Mouse (Mus musculus): ENCODE results near the gene Ppp1r12b. TPM values are rescaled to one million over a fixed set of nuclear protein-coding genes. Genes with fewer than 3 reads are reported as not detected.
A peak's percentile ranks its signal among the peaks of the same experiment; 100 is the strongest.

Gene Ppp1r12b
- polyA plus RNA-seq, 1 experiment from 2014 or later = 35.9 TPM

- H3K36me3 ChIP-seq (ENCODE audit: control insufficient read depth, insufficient read depth, low read length) = peaks cover 75% of the 10 kb centered on the region
- 86% methylated on average over 6 of the region's 6 CpGs for WGBS
- ATAC-seq (ENCODE audit: insufficient number of reproducible peaks, insufficient read depth, low FRiP score, low read depth) = no peak
- H3K27me3 ChIP-seq (ENCODE audit: control insufficient read depth, insufficient read depth, low read length) = no peaks in the 10 kb centered on the region
- no peaks in the 10 kb centered on the region for H3K9me3 ChIP-seq (ENCODE audit: control insufficient read depth, low read length)
- no peak overlapping the region for H3K4me3 ChIP-seq (ENCODE audit: control insufficient read depth in 1 of 2, insufficient read depth in 1 of 2, low read depth in 1 of 2, low read length in 2 of 2)
- no peak overlapping the region for H3K27ac ChIP-seq (replicated peaks in 1 of 2; ENCODE audit: control insufficient read depth in 1 of 2, insufficient read depth in 1 of 2, low read depth in 2 of 2, low read length in 2 of 2)
- H3K9ac ChIP-seq (ENCODE audit: low read length) = no peak overlapping the region
- H3K4me2 ChIP-seq (ENCODE audit: low read length) = no peak overlapping the region
- no peaks in the 10 kb centered on the region; a peak in 1 of 4 replicates for H3K4me1 ChIP-seq (ENCODE audit: control insufficient read depth in 2 of 2, insufficient read depth in 2 of 2, low read length in 2 of 2)
Observed at GRCm38 (mm10) chr1:134872678-134873077, 83.1 kb downstream of the Ppp1r12b start.

GRCm38 (mm10) chr1:134866426-134866825, 89.3 kb downstream of the Ppp1r12b start:
- peaks cover 57% of the 10 kb centered on the region for H3K36me3 ChIP-seq (ENCODE audit: control insufficient read depth, insufficient read depth, low read length)
- no peak overlapping the region for H3K4me2 ChIP-seq (ENCODE audit: low read length)
- ATAC-seq (ENCODE audit: insufficient number of reproducible peaks, insufficient read depth, low FRiP score, low read depth) = no peak
- H3K9ac ChIP-seq (ENCODE audit: low read length) = no peak overlapping the region
- no peak overlapping the region for H3K27ac ChIP-seq (replicated peaks in 1 of 2; ENCODE audit: control insufficient read depth in 1 of 2, insufficient read depth in 1 of 2, low read depth in 2 of 2, low read length in 2 of 2)
- no peaks in the 10 kb centered on the region for H3K4me1 ChIP-seq (ENCODE audit: control insufficient read depth in 2 of 2, insufficient read depth in 2 of 2, low read length in 2 of 2)
- H3K4me3 ChIP-seq (ENCODE audit: control insufficient read depth in 1 of 2, insufficient read depth in 1 of 2, low read depth in 1 of 2, low read length in 2 of 2) = no peak overlapping the region
- H3K9me3 ChIP-seq (ENCODE audit: control insufficient read depth, low read length) = no peaks in the 10 kb centered on the region
- H3K27me3 ChIP-seq (ENCODE audit: control insufficient read depth, insufficient read depth, low read length) = no peaks in the 10 kb centered on the region
- WGBS = 88% methylated on average over 2 of the region's 2 CpGs

- Histone ChIP-seq H3K4me1 (ENCODE audit: control insufficient read depth in 2 of 2, insufficient read depth in 2 of 2, low read length in 2 of 2) (peaks cover 2 to 5% of the 10 kb centered on the region in 2 experiments; a peak in 3 of 4 replicates), H3K27me3 (ENCODE audit: control insufficient read depth, insufficient read depth, low read length) (no peaks in the 10 kb centered on the region), H3K27ac (replicated peaks in 1 of 2; ENCODE audit: control insufficient read depth in 1 of 2, insufficient read depth in 1 of 2, low read depth in 2 of 2, low read length in 2 of 2) (no peak overlapping the region), H3K9ac (ENCODE audit: low read length) (no peak overlapping the region), H3K4me2 (ENCODE audit: low read length) (no peak overlapping the region), H3K36me3 (ENCODE audit: control insufficient read depth, insufficient read depth, low read length) (peaks cover 49% of the 10 kb centered on the region), H3K4me3 (ENCODE audit: control insufficient read depth in 1 of 2, insufficient read depth in 1 of 2, low read depth in 1 of 2, low read length in 2 of 2) (no peak overlapping the region), H3K9me3 (ENCODE audit: control insufficient read depth, low read length) (no peaks in the 10 kb centered on the region)
- 59% methylated on average over 6 of the region's 6 CpGs for WGBS
- no peak for ATAC-seq (ENCODE audit: insufficient number of reproducible peaks, insufficient read depth, low FRiP score, low read depth)
Observed at GRCm38 (mm10) chr1:134865552-134865951, 90.2 kb downstream of the Ppp1r12b start.

DNA sequence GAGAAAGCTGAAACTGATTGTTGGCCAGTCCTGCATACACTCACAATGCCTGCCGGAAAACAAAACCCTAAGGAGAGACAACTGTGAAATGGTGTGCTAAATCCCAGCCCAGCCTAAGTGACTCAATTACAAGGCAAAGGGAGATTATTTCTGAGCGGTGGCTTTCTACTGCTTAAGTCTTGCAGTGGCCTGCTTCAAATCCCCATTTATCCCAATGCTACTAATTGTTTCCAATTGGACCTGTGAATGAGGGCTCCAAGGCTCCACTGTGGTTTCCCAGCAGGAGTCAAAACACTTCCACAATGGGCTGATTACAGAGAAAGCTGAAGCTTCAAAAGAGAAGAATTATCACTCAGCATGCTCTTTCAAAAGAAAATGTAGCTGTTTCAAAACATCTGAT, 95.2 kb downstream of the Ppp1r12b start:
- no peaks in the 10 kb centered on the region for H3K27me3 ChIP-seq (ENCODE audit: control insufficient read depth, insufficient read depth, low read length)
- peak overlapping the region; percentile 20 to 24; a peak in 1 of 4 replicates for H3K27ac ChIP-seq (replicated peaks in 1 of 2; ENCODE audit: control insufficient read depth in 1 of 2, insufficient read depth in 1 of 2, low read depth in 2 of 2, low read length in 2 of 2)
- ATAC-seq (ENCODE audit: insufficient number of reproducible peaks, insufficient read depth, low FRiP score, low read depth) = no peak
- H3K4me3 ChIP-seq (ENCODE audit: control insufficient read depth in 1 of 2, insufficient read depth in 1 of 2, low read depth in 1 of 2, low read length in 2 of 2) = no peak overlapping the region
- no peaks in the 10 kb centered on the region for H3K9me3 ChIP-seq (ENCODE audit: control insufficient read depth, low read length)
- H3K4me2 ChIP-seq (ENCODE audit: low read length) = no peak overlapping the region
- no peak overlapping the region for H3K9ac ChIP-seq (ENCODE audit: low read length)
- peaks cover 2 to 21% of the 10 kb centered on the region in 2 experiments; a peak in 3 of 4 replicates for H3K4me1 ChIP-seq (ENCODE audit: control insufficient read depth in 2 of 2, insufficient read depth in 2 of 2, low read length in 2 of 2)
- peaks cover 27% of the 10 kb centered on the region for H3K36me3 ChIP-seq (ENCODE audit: control insufficient read depth, insufficient read depth, low read length)
- WGBS = 47% methylated on average over 2 of the region's 2 CpGs

DNA sequence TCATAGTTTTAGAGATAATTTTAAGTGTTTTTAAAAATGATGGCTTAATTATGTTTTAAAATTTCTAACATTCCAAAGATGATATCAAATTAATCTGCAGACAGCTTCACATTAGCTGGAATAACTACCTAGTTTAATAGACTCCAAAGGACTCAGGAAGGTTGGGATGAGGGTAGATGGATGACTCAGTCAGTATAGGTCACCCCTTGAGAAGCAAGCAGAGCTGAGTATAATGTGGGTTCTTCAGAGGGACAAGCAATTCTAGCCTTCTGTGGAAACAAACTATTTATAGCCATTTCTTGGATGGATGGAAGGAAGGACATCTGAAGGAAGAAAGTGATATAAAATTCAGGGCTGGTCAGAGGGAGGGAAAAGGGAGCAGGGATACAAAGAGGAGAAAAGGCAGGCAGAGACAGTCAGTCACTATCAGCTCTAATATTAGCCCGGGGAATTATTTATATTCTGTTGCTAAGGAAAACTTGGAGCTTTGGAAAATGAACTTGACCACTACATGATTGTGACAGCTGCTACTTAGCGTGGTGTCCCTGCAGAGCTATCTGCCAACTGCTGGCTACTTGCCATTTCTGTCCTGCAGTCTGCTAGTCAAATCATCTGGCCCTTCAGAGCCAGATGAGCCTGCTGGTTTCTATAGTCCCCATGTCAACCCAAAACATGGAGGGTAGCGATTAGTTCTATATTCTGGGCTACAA, 97.2 kb downstream of the Ppp1r12b start:
- H3K9ac ChIP-seq (ENCODE audit: low read length) = 0 out of 2 replicates have a peak overlapping the region, but pooled peaks have one; percentile 2
- peak; percentile 74 for ATAC-seq (ENCODE audit: insufficient number of reproducible peaks, insufficient read depth, low FRiP score, low read depth)
- peak overlapping the region; percentile 34 for H3K4me2 ChIP-seq (ENCODE audit: low read length)

GRCm38 (mm10) chr1:134854325-134854982, 101.3 kb downstream of the Ppp1r12b start:
- no peak overlapping the region; a peak in 1 of 4 replicates for H3K27ac ChIP-seq (replicated peaks in 1 of 2; ENCODE audit: control insufficient read depth in 1 of 2, insufficient read depth in 1 of 2, low read depth in 2 of 2, low read length in 2 of 2)
- peaks cover 28% of the 10 kb centered on the region for H3K36me3 ChIP-seq (ENCODE audit: control insufficient read depth, insufficient read depth, low read length)
- WGBS = 90% methylated on average over 1 of the region's 1 CpGs
- H3K9me3 ChIP-seq (ENCODE audit: control insufficient read depth, low read length) = no peaks in the 10 kb centered on the region
- no peaks in the 10 kb centered on the region for H3K27me3 ChIP-seq (ENCODE audit: control insufficient read depth, insufficient read depth, low read length)
- H3K4me1 ChIP-seq (ENCODE audit: control insufficient read depth in 2 of 2, insufficient read depth in 2 of 2, low read length in 2 of 2) = peaks cover 0 to 13% of the 10 kb centered on the region in 2 experiments; a peak in 3 of 4 replicates
- H3K4me3 ChIP-seq (ENCODE audit: control insufficient read depth in 1 of 2, insufficient read depth in 1 of 2, low read depth in 1 of 2, low read length in 2 of 2) = no peak overlapping the region
- no peak for ATAC-seq (ENCODE audit: insufficient number of reproducible peaks, insufficient read depth, low FRiP score, low read depth)
- no peak overlapping the region for H3K4me2 ChIP-seq (ENCODE audit: low read length)
- no peak overlapping the region for H3K9ac ChIP-seq (ENCODE audit: low read length)

More for the DNA sequence above, 97.2 kb downstream of the Ppp1r12b start:
- 12% methylated on average over 3 of the region's 3 CpGs for WGBS
- H3K9me3 ChIP-seq (ENCODE audit: control insufficient read depth, low read length) = no peaks in the 10 kb centered on the region
- H3K27ac ChIP-seq (replicated peaks in 1 of 2; ENCODE audit: control insufficient read depth in 1 of 2, insufficient read depth in 1 of 2, low read depth in 2 of 2, low read length in 2 of 2) = peak overlapping the region; percentile 67 to 76
- peaks cover 2 to 24% of the 10 kb centered on the region in 2 experiments; a peak in 3 of 4 replicates for H3K4me1 ChIP-seq (ENCODE audit: control insufficient read depth in 2 of 2, insufficient read depth in 2 of 2, low read length in 2 of 2)
- H3K27me3 ChIP-seq (ENCODE audit: control insufficient read depth, insufficient read depth, low read length) = no peaks in the 10 kb centered on the region
- H3K36me3 ChIP-seq (ENCODE audit: control insufficient read depth, insufficient read depth, low read length) = peaks cover 19% of the 10 kb centered on the region
- no peak overlapping the region for H3K4me3 ChIP-seq (ENCODE audit: control insufficient read depth in 1 of 2, insufficient read depth in 1 of 2, low read depth in 1 of 2, low read length in 2 of 2)

DNA sequence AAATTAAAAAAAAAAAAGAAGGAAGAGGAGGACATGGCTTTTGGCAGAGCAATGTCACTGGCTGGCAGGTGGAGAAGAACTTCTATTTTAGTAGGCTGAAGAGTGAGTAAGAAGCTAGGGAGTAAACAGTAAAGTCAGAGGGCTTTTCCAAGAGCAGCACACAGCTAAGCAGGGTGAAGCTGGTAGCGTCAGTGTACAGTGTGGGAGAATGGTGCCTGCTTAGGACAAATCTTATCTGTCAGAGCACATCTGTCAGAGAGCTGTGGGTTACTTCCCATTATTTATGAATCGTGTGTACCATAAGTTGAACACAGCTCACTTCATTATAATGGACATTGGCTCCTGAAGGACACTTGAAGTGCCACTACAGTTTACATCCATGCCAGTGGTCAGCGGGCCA, 102.9 kb downstream of the Ppp1r12b start:
- no peaks in the 10 kb centered on the region for H3K27me3 ChIP-seq (ENCODE audit: control insufficient read depth, insufficient read depth, low read length)
- H3K4me3 ChIP-seq (ENCODE audit: control insufficient read depth in 1 of 2, insufficient read depth in 1 of 2, low read depth in 1 of 2, low read length in 2 of 2) = no peak overlapping the region
- 85% methylated on average over 3 of the region's 3 CpGs for WGBS
- no peaks in the 10 kb centered on the region for H3K9me3 ChIP-seq (ENCODE audit: control insufficient read depth, low read length)
- peaks cover 34% of the 10 kb centered on the region for H3K36me3 ChIP-seq (ENCODE audit: control insufficient read depth, insufficient read depth, low read length)
- 0 out of 4 replicates have a peak, but pooled peaks cover 0 to 3% of the 10 kb centered on the region in 2 experiments for H3K4me1 ChIP-seq (ENCODE audit: control insufficient read depth in 2 of 2, insufficient read depth in 2 of 2, low read length in 2 of 2)
- no peak overlapping the region for H3K4me2 ChIP-seq (ENCODE audit: low read length)
- H3K9ac ChIP-seq (ENCODE audit: low read length) = no peak overlapping the region
- no peak for ATAC-seq (ENCODE audit: insufficient number of reproducible peaks, insufficient read depth, low FRiP score, low read depth)
- no peak overlapping the region for H3K27ac ChIP-seq (replicated peaks in 1 of 2; ENCODE audit: control insufficient read depth in 1 of 2, insufficient read depth in 1 of 2, low read depth in 2 of 2, low read length in 2 of 2)
